Mouse (Mus musculus) brown adipose tissue, adult 24 weeks (tissue): ENCODE data around the gene Nupr1. TPM values are rescaled to one million over a fixed set of nuclear protein-coding genes. Genes with fewer than 3 reads are reported as not detected.

Experiments
- H3K27ac ChIP-seq: fragments of 200-500 bp; replicated peaks from 2 replicates; pipeline ENCODE4 v1.5.1; 2012; ENCODE audit warnings: low read depth, mild to moderate bottlenecking, low read length
- H3K4me1 ChIP-seq: fragments of 200-500 bp; 2 replicates; pipeline ENCODE4 v1.6.1; 2012; ENCODE audit warnings: low read length, mixed read lengths; ENCODE audit not compliant: control insufficient read depth, insufficient read depth, insufficient read length
- H3K4me3 ChIP-seq: fragments of 200-500 bp; 2 replicates; pipeline ENCODE4 v1.5.1; 2012; ENCODE audit warnings: low read depth, mild to moderate bottlenecking, low read length, moderate library complexity; ENCODE audit not compliant: insufficient read depth
- polyA plus RNA-seq: library from polyadenylated mRNA; stranded (reverse); fragments of >200 nt; gene quantifications from 2 replicates; pipeline ENCODE4 v1.2.4, GENCODE M21; 2012; ENCODE audit not compliant: missing spikeins, insufficient read depth, insufficient read length

The Nupr1 gene
- polyA plus RNA-seq = 89.5 and 149 TPM in 2 replicates

GRCm38 (mm10) chr7:126630824-126631518 lies at the start of gene Nupr1:
Nupr1 (minus strand) TSS chr7:126630861.
- peaks cover 3% of the 10 kb centered on the region; the same call in 1 of the 2 replicates for H3K4me1 ChIP-seq
- H3K4me3 ChIP-seq = no peak within 1 kb of the TSS
- H3K27ac ChIP-seq = no peak within 1 kb of the TSS

DNA sequence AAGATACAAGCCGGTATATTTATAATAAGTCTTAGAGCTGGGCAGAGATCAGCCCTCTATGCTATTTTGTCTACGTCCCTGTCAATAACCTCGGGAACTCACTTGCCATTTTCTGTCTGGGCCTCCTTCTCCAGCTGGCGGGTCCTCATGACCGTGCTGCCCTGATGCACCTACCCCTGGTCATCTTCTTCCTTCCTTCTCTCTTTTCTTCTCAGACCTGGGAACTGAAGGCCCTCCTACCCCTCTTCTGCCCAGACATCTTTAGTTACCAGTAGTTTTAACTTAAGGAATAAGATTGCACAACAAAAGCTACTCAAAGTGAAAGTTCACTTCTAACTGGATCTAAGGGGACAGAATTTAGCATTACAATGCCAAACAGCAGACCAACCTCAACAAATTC lies 49.0 kb upstream of the Nupr1 start:
- H3K4me1 ChIP-seq = peaks cover 18% of the 10 kb centered on the region
- H3K27ac ChIP-seq = peak overlapping the region; percentile 48; the same call in 1 of the 2 replicates
- no peak overlapping the region for H3K4me3 ChIP-seq

DNA sequence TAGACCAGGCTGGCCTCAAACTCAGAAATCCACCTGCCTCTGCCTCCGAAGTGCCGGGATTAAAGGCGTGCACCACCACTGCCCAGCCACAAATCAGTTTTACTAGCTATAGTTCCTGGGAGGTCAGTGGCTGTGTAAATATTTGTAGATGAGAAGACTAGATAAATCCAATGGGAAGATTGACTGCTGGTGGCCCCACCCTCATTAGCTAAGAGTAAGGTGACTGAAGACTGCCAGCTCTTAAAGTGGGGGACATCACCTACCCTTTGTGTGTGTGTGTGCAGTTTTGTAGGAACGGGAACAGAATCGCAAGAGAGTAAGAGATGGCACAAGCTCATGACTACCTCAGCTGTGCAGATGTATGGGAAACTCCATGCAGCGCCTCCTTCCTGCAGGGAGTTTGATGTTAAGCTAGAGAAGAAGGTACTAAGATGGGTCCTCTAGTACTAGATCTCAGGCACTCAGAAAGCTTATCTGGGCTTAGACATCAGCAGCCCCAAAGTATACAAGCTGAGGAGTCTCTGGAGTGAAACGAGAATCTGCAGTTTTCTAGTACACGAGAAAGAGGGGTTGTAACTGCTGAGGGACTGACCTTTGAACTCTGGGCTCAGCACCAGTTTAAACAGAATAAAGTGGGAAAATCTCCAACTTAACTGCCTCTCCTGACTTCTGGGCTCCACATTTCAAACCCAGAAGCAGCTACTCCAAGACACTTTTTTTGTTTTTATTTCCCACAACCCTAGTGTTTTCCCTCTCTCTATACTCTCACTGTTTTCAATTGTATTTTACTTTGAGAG lies 48.1 kb upstream of the Nupr1 start:
- Histone ChIP-seq H3K27ac (0 out of 2 replicates have a peak overlapping the region, but pooled peaks have one; percentile 1), H3K4me3 (no peak overlapping the region), H3K4me1 (peaks cover 18% of the 10 kb centered on the region)

DNA sequence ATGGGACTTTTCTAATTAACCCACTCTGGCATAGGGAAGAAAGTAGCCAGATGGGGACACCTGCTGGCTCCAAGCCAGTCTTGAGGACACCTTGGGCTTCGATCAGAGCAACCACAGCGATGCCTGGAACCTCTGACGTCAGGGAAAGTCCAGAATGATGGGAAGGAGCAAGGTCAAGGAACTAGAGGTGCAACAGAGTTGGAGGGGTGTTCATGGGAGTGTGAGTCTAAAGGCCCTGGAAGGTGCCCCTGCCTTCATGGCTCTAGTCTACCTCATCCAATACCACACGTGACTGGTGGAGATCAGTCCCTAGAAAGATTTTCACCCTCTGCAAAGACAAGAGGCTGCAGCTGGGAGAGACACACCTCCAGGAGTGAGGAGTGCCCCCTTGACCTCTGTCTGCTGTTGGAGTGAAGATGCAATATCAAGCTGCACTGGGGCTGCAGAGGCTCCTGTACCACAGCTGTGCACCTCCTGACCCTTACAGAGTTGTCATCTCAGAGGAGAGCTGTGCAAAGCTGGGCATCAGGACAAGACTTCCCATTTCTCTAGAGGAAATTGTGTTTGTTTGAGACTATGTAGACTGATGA lies 46.1 kb upstream of the Nupr1 start:
- Histone ChIP-seq H3K4me3 (peak overlapping the region; percentile 76; the same call in 1 of the 2 replicates), H3K27ac (peak overlapping the region; percentile 92), H3K4me1 (peaks cover 18% of the 10 kb centered on the region)

GRCm38 (mm10) chr7:126676207-126676606 lies 45.5 kb upstream of the Nupr1 start, which contains the start of gene Sult1a1:
Sult1a1 (minus strand) TSS chr7:126676432.
- peak within 1 kb of the TSS; percentile 99 for H3K27ac ChIP-seq

GRCm38 (mm10) chr7:126675104-126675503 lies 44.4 kb upstream of the Nupr1 start:
- Histone ChIP-seq H3K4me1 (peaks cover 18% of the 10 kb centered on the region), H3K27ac (peak overlapping the region; percentile 99), H3K4me3 (peak overlapping the region; percentile 76)

More at GRCm38 (mm10) chr7:126676207-126676606, 45.5 kb upstream of the Nupr1 start, which contains the start of gene Sult1a1:
- H3K4me1 ChIP-seq = peaks cover 18% of the 10 kb centered on the region
- peak within 1 kb of the TSS; percentile 76 for H3K4me3 ChIP-seq

- Histone ChIP-seq H3K4me1 (peaks cover 30% of the 10 kb centered on the region), H3K27ac (no peak overlapping the region), H3K4me3 (no peak overlapping the region)
These were observed 41.5 kb upstream of the Nupr1 start for GRCm38 (mm10) chr7:126672111-126672510.

DNA sequence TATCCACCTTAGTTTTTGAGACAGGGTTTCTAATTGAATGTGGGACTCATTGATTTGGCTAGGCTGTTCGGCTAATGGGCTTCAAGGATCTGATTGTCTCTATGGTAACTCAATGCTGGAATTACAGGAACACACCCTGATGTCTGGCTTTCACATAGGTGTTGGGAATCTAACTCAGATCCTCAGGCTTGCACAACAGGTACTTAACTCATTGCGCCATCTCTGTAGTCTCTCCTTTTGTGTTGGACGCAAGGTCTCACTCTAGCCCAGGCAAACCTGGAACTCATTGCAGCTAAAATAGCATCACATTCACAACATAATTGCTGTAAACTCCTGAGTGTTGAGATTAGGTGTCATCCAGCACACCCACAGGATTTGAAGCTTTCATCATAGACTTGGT lies 39.5 kb upstream of the Nupr1 start:
- Histone ChIP-seq H3K4me3 (no peak overlapping the region), H3K4me1 (peaks cover 19% of the 10 kb centered on the region; the same call in 1 of the 2 replicates), H3K27ac (no peak overlapping the region)

DNA sequence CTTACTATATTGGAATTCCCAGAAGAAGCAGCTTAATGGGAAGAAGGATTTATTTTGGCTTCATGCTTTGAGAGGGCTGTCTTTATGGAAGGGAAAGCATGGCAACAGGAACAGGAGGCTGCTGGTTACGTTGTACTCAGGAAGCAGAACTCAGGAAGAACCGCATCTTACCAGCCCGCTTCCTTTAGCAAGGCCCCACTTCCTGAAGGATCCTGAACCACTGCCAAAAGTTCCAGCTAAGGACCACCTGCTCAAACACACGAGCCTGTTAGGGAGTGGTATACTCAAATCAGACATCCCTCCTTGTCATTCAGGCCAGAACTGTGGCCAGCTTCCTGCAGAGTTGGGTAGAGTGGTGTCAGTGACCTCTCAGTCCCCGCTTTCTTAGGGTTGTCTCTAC lies 37.8 kb upstream of the Nupr1 start:
- Histone ChIP-seq H3K4me3 (no peak overlapping the region), H3K27ac (peak overlapping the region; percentile 79), H3K4me1 (peaks cover 25% of the 10 kb centered on the region)

GRCm38 (mm10) chr7:126667495-126668090 lies 36.9 kb upstream of the Nupr1 start:
- H3K4me3 ChIP-seq = no peak overlapping the region
- H3K27ac ChIP-seq = peak overlapping the region; percentile 79
- H3K4me1 ChIP-seq = peaks cover 25% of the 10 kb centered on the region

DNA sequence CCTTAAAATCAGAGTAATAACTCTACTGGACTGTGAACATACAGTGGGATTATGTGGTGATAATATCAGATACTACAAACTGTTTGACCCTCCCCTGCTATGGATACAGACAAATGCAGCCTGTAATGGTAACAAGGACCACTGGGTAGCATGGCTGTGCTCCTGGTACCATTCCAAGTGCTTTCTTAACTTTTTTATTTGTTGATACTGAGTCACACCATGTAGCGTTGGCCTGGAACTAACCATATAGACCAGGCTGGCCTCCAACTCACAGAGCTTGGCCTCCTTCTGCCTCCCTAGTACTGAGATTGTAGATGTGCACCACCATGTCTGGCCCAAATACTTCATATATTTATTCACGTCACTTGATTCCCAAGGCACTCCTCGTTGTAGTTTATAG lies 34.6 kb upstream of the Nupr1 start:
- Histone ChIP-seq H3K27ac (no peak overlapping the region), H3K4me3 (no peak overlapping the region), H3K4me1 (peaks cover 25% of the 10 kb centered on the region)

DNA sequence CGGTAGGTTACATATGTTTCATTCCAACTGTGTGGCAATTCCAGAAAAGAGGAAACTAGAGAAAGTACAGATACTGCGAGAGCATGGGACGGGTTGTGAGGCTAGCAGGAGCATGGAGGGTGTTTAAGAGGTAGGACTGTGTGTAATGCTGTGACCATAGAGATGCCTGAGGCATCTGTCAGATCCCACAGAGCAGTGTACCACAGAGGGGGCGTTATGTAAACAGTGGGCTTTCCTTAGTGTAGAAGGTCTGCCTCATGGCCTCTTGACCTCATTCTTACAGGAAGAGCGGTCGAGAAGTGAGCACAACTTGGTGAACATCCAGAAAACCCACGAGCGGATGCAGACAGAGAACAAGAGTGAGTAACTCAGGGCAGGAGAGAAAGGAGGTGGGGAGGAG lies 33.0 kb upstream of the Nupr1 start:
- Histone ChIP-seq H3K4me3 (no peak overlapping the region), H3K4me1 (peaks cover 22% of the 10 kb centered on the region), H3K27ac (peak overlapping the region; percentile 33)

- H3K27ac ChIP-seq = no peak overlapping the region
- H3K4me3 ChIP-seq = no peak overlapping the region
- peaks cover 15% of the 10 kb centered on the region for H3K4me1 ChIP-seq
These were observed 29.1 kb upstream of the Nupr1 start for GRCm38 (mm10) chr7:126659771-126660170.

DNA sequence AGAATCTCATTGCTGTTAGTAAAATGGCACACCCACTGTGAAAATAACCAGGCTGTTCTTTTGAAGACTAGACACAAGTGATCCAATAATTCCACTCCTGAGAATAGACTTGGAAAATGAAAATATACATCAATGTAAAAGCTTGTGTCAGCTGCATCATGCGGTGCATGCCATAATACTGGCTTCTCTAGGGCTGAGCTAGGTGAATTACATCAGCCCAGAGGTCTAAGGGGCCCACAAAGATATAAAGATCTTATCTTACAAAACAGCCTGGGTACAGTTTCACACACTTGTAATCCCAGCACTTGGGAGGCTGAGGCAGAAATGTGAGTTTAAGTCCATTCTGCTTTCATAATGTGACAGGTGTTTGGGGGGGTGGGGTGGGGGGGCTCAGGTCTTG lies 26.9 kb upstream of the Nupr1 start:
- H3K4me3 ChIP-seq = no peak overlapping the region
- no peak overlapping the region for H3K27ac ChIP-seq
- peaks cover 11% of the 10 kb centered on the region for H3K4me1 ChIP-seq

GRCm38 (mm10) chr7:126655695-126656094 lies 25.0 kb upstream of the Nupr1 start:
- H3K4me1 ChIP-seq = peaks cover 14% of the 10 kb centered on the region
- 0 out of 2 replicates have a peak overlapping the region, but pooled peaks have one; percentile 54 for H3K27ac ChIP-seq
- H3K4me3 ChIP-seq = no peak overlapping the region
